Mouse (Mus musculus): ENCODE results near the gene Paxbp1.

DNA sequence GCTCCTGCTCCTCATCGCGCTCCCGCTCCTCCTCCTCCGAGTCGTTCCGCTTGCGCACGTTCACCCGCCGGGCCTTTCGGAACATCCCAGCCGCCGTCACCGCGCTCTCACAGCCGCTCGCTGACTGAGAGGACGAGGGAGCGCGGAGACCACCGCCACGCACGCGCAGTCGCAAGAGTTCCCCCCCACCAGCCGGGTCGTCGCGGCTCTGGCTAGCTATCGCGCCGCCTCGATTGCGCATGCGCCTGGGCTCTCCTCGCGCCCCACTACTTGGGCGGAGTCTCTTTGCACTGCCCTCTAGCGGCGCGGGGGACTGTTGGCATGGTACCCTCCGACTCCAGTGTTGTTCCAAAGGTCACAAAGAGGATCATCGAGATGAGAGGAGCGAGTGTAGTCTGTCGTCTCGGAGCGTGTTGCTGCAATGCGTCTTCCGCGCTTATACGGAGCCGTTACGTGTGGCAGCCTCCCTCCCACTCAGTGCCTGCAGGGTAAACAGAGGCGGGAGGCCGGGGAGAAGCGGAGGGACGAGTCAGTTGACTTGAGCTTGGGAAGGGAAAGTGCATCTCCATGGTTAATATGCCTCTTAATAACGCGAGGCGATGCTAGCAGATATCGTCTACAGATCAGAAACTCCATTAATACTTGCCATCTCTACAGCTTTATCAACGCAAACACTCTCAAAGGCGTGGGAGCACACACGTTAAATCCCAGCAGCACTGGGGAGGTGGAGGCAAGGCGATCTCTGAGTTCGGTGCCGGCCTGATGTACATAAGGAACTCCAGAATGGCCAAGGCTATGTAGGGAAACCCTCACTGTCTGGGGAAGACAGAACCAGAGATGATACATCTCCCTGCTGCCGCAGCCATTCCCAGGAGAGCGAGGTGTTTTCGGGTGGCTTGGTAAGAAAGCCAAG lies at the start of gene Paxbp1:
- TF ChIP-seq CTCF (IDR thresholded peaks at IDR 0.05; ENCODE audit: low read depth) (peak; percentile 98), EP300 (IDR thresholded peaks at IDR 0.05; ENCODE audit: low read depth) (no peak)

Measured in heart, postnatal 0 days (tissue).